Mouse (Mus musculus): ENCODE data around the gene Slc10a7.
"Not testable (repeated sequence)": the region's sequence is repeated elsewhere in the genome, so short reads cannot be mapped to it uniquely, and the experiment has no call there.

Slc10a7 gene

GRCm38 (mm10) chr8:78545153-78545817, 36.1 kb downstream of the Slc10a7 start:
- DNase-seq (ENCODE audit: low read depth, low spot score) = not testable (repeated sequence)

- DNase-seq (ENCODE audit: low read depth, low spot score) = no peak
These were observed 41.0 kb downstream of the Slc10a7 start for GRCm38 (mm10) chr8:78549971-78550751.

- DNase-seq (ENCODE audit: low read depth, low spot score) = no peak
These were observed 41.6 kb downstream of the Slc10a7 start for GRCm38 (mm10) chr8:78550752-78551134.

- no peak for DNase-seq (ENCODE audit: low read depth, low spot score)
These were observed 46.7 kb downstream of the Slc10a7 start for GRCm38 (mm10) chr8:78555817-78556216.

- no peak for DNase-seq (ENCODE audit: low read depth, low spot score)
These were observed 47.8 kb downstream of the Slc10a7 start for GRCm38 (mm10) chr8:78556773-78557434.

GRCm38 (mm10) chr8:78561620-78562019, 52.5 kb downstream of the Slc10a7 start:
- peak; percentile 46 for DNase-seq (ENCODE audit: low read depth, low spot score)

- no peak for DNase-seq (ENCODE audit: low read depth, low spot score)
These were observed 54.4 kb downstream of the Slc10a7 start for GRCm38 (mm10) chr8:78563466-78564058.

- DNase-seq (ENCODE audit: low read depth, low spot score) = no peak
These were observed 55.1 kb downstream of the Slc10a7 start for GRCm38 (mm10) chr8:78564200-78564599.

- no peak for DNase-seq (ENCODE audit: low read depth, low spot score)
These were observed 59.0 kb downstream of the Slc10a7 start for GRCm38 (mm10) chr8:78568196-78568595.

GRCm38 (mm10) chr8:78571528-78571927, 62.4 kb downstream of the Slc10a7 start:
- DNase-seq (ENCODE audit: low read depth, low spot score) = no peak

GRCm38 (mm10) chr8:78574207-78574606, 65.1 kb downstream of the Slc10a7 start:
- DNase-seq (ENCODE audit: low read depth, low spot score) = no peak

GRCm38 (mm10) chr8:78577569-78577968, 68.4 kb downstream of the Slc10a7 start:
- no peak for DNase-seq (ENCODE audit: low read depth, low spot score)

- DNase-seq (ENCODE audit: low read depth, low spot score) = no peak
These were observed 68.9 kb downstream of the Slc10a7 start for GRCm38 (mm10) chr8:78578036-78578435.

- no peak for DNase-seq (ENCODE audit: low read depth, low spot score)
These were observed 75.0 kb downstream of the Slc10a7 start for GRCm38 (mm10) chr8:78584011-78584776.

- DNase-seq (ENCODE audit: low read depth, low spot score) = no peak
These were observed 75.7 kb downstream of the Slc10a7 start for GRCm38 (mm10) chr8:78584863-78585262.

- DNase-seq (ENCODE audit: low read depth, low spot score) = no peak
These were observed 86.3 kb downstream of the Slc10a7 start for GRCm38 (mm10) chr8:78595481-78595908.

GRCm38 (mm10) chr8:78598237-78598636, 89.1 kb downstream of the Slc10a7 start:
- no peak for DNase-seq (ENCODE audit: low read depth, low spot score)

- no peak for DNase-seq (ENCODE audit: low read depth, low spot score)
These were observed 93.9 kb downstream of the Slc10a7 start for GRCm38 (mm10) chr8:78603084-78603483.

- DNase-seq (ENCODE audit: low read depth, low spot score) = no peak
These were observed 95.3 kb downstream of the Slc10a7 start for GRCm38 (mm10) chr8:78604426-78604825.

- no peak for DNase-seq (ENCODE audit: low read depth, low spot score)
These were observed 100.2 kb downstream of the Slc10a7 start for GRCm38 (mm10) chr8:78609301-78609700.

- DNase-seq (ENCODE audit: low read depth, low spot score) = no peak
These were observed 101.9 kb downstream of the Slc10a7 start for GRCm38 (mm10) chr8:78611019-78611418.
